Mouse (Mus musculus): ENCODE measurements around the gene Smim27.
"Not testable (repeated sequence)": the region's sequence is repeated elsewhere in the genome, so short reads cannot be mapped to it uniquely, and the experiment has no call there.

Smim27 gene

DNA sequence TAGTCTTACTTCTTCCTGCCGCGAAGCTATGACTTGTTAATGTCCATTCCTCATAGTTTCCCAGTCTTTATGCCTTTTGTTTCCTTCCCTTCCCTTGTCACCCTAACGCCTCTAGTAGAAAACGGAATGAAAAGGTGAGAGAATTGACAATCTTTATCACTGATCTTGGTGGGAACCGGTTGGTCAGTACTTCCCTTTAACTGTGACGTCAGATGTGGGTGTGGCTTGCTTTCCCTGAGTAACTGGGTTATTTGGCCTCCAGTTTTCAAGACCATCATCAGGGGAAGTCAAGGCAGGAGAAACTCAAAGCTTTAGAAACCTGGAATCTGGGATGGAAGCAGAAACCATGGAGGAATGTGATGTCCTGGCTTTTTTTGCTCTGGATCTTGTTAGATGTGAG is 27.5 kb upstream of the Smim27 start:
- CTCF ChIA-PET, result no interaction called here

GRCm38 (mm10) chr4:40243006-40243405 is 26.4 kb upstream of the Smim27 start:
- CTCF ChIA-PET, result no interaction called here
- POLR2A ChIA-PET, result interaction anchor here in 3 of 4 experiments (1.0 to 5.7 kb wide), 8 partner anchors 8 to 37 kb away, joined by 3 to 34 read pairs (median 4); partner anchors contain the start of genes Ndufb6 (in 2 of the 3), Smim27 (in 2 of the 3) and Topors (in 2 of the 3)

More for the DNA sequence above, 27.5 kb upstream of the Smim27 start:
- POLR2A ChIA-PET, result interaction anchor here in 3 of 4 experiments (1.0 to 5.7 kb wide), 6 partner anchors 10 to 37 kb away, joined by 3 to 34 read pairs (median 5); partner anchors contain the start of genes Smim27 (in 2 of the 3), Topors (in 2 of the 3) and Ndufb6 (in 1 of the 3)

DNA sequence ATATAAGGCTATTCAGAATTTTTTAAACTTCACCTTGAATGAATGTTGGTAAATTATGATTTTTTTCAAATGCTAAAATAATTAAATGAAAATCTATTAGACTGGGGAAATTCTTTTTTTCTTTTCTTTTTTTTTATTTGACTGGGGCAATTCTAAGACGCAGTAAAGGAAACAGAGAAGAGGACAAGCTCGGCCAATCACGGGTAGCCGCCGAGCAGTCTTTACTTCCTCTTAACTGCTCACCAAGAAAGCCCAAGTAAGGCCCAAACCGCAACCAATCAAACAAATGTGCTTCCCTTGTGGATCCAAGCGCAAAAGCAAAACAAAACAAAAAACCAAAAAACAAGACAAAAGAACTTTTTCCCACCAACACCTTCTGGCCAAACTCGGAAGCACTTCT is 25.3 kb upstream of the Smim27 start:
- ChIA-PET POLR2A (interaction anchor here in 1 of 4 experiments (0.7 kb wide), 1 partner anchor 164 kb away, joined by 3 read pairs; no protein-coding TSS in a partner anchor), CTCF (interaction anchor here in 1 of 4 experiments (0.7 kb wide), 1 partner anchor 457 kb away, joined by 3 read pairs; no protein-coding TSS in a partner anchor)

DNA sequence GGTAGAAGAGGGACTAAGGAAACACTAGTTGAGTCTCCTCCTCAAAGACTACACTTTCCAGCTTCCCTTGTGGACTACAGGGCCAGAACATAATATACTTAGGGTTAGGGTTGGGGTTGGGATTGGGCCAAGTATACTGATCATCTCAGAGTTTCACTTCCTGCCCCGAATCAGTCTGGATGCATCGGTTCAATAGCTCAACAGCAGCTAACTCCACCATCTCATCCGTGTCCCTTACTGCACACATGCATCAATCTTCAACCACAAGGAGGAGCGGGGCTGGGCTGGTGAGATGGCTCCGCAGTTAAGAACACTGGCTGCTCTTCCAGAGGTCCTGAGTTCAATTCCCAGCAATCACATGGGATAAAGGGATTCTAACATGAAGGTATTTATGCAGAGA is 18.4 kb upstream of the Smim27 start:
- CTCF ChIA-PET, result no interaction called here

GRCm38 (mm10) chr4:40253766-40254165 is 15.6 kb upstream of the Smim27 start:
- ChIA-PET POLR2A (interaction anchor here in 1 of 4 experiments (2.9 kb wide), 1 partner anchor 15 kb away, joined by 12 read pairs; the partner anchor contains the start of genes Smim27 and Topors), CTCF (interaction anchor here in 1 of 4 experiments (1.2 kb wide), 1 partner anchor 14 kb away, joined by 3 read pairs; no protein-coding TSS in a partner anchor)

More for the DNA sequence above, 18.4 kb upstream of the Smim27 start:
- POLR2A ChIA-PET, result interaction anchor here in 2 of 4 experiments (0.8 to 2.7 kb wide), 8 partner anchors 8 to 108 kb away, joined by 3 to 9 read pairs (median 4); partner anchors contain the start of gene Aco1 (in 2 of the 2)

DNA sequence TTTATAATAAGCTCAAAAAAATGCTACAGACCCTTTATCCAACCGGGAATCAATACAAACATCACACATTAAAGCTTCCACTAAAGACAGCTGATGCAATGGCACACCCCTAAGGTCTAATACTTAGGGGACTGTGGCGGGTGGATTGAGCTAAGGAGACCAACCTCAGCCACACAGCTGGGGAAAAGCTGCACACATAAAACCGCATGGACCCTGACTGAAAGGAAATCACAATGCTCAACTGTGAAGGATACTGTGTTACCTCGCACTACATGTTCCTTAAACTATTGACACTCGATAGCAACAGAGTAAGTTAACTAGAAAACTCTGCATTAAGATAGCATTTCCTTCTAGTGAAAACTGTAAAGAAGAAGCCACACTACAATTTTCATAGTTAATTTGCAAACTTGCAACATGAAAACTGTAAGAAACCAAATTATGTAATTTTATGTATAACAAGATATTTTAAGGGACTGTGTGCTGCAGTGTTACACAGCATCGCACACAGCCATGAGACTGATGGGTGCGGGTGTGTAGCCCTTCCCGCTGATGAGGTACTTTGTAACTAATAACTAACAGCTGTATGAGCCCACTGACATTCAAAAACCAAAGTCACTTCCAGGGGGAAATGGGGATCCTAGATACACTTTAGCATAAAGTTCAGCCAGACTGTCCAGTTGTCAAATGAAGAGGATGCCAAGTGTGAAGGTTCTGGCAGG is 14.8 kb upstream of the Smim27 start:
- CTCF ChIA-PET, result interaction anchor here in 1 of 4 experiments (1.2 kb wide), 1 partner anchor 13 kb away, joined by 3 read pairs; no protein-coding TSS in a partner anchor

DNA sequence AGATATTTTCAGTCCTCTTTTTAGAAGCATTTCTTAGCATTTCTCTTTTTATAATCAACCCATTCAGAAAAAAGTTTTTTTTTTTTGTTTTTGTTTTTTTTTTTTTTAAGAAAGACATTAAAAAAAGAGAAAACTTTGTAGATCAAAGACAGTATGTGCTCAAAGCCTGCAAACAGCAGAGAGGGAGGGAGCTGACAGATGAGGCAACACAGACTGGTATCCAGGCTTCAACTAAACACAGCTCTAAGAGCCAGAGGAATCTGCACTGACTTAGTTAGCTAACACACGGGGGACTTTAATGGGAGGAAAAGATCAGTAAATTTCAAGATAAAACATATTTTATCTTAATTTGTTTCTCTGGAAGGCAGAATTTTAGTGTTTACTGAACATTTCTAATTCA is 5.1 kb upstream of the Smim27 start:
- ChIA-PET POLR2A (interaction anchor here (0.6 to 11.4 kb wide), 9 partner anchors 10 to 317 kb away, joined by 3 to 146 read pairs (median 6); partner anchors contain the start of genes Ndufb6 (in 2 of the 4), Aco1 (in 1 of the 4) and Ddx58 (in 1 of the 4)), CTCF (no interaction called here)

More for the DNA sequence above, 14.8 kb upstream of the Smim27 start:
- POLR2A ChIA-PET, result interaction anchor here in 1 of 4 experiments (0.5 to 2.9 kb wide), 3 partner anchors 10 to 16 kb away, joined by 3 to 12 read pairs (median 3); partner anchors contain the start of genes Smim27 and Topors

DNA sequence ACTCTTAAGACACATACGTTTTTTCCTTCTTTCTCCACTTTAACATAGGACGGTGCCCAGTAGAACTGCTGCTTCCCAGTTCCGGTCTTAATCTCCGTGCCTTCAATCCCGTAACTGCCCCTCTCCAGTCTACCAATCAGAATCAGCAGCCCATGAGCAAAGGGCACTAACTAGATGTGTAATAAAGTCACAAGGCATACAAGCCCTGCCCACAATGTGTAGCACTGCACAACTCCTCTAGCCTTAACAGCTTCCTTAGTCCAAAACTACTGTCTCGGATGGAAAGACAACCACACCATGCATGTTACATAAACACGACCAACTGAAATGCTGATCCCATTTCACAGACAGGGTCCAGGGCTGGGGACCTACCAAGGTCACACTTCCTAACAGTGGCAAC is 1.7 kb upstream of the Smim27 start:
- ChIA-PET CTCF (interaction anchor here in 3 of 4 experiments (0.7 to 1.2 kb wide), 5 partner anchors 12 to 85 kb away, joined by 3 read pairs; partner anchors contain the start of genes Ddx58 (in 1 of the 3) and Ndufb6 (in 1 of the 3)), POLR2A (interaction anchor here (0.6 to 11.4 kb wide), 53 partner anchors 7 to 1008 kb away, joined by 3 to 146 read pairs (median 6); partner anchors contain the start of genes Aco1 (in 3 of the 4), Ndufb6 (in 3 of the 4), Dnaja1 (in 2 of the 4) and Aptx (in 1 of the 4))

GRCm38 (mm10) chr4:40268204-40268813 is 1.1 kb upstream of the Smim27 start:
- CTCF ChIA-PET, result interaction anchor here in 3 of 4 experiments (0.6 to 1.2 kb wide), 9 partner anchors 11 to 412 kb away, joined by 3 to 5 read pairs (median 3); partner anchors contain the start of genes Ddx58 (in 1 of the 3) and Ndufb6 (in 1 of the 3)
- POLR2A ChIA-PET, result interaction anchor here (0.6 to 11.4 kb wide), 66 partner anchors 8 to 1007 kb away, joined by 3 to 146 read pairs (median 5); partner anchors contain the start of genes Aco1 (in 4 of the 4), Ndufb6 (in 3 of the 4), Aptx (in 2 of the 4) and Dnaja1 (in 2 of the 4)

GRCm38 (mm10) chr4:40268835-40269234 is 544 bp upstream of the Smim27 start:
- CTCF ChIA-PET, result interaction anchor here in 3 of 4 experiments (0.6 to 1.2 kb wide), 4 partner anchors 17 to 412 kb away, joined by 3 to 5 read pairs (median 3); no protein-coding TSS in a partner anchor
- POLR2A ChIA-PET, result interaction anchor here (0.6 to 11.4 kb wide), 60 partner anchors 8 to 632 kb away, joined by 3 to 146 read pairs (median 5); partner anchors contain the start of genes Aco1 (in 4 of the 4), Ndufb6 (in 3 of the 4), Aptx (in 2 of the 4) and Dnaja1 (in 2 of the 4)

DNA sequence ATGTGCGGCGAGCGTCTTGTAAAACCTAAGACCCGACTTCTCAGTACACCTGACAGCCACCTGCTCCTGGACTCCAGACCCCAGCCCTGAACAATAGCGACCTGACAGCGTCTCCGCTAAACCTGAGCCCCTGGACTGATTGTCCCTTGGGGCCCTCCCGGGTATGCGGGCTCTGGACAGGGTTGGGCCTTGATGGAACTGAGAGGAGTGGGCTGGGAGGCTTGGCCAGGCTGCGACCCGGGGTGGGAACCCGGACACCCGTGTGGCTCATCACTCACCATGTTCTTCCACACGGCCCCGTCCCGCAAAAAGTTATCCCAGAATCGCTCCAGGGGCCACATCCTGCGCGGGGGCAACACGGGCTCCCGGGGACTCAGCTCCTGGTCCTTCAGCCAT is 9.5 kb downstream of the Smim27 start:
- CTCF ChIA-PET, result interaction anchor here in 1 of 4 experiments (0.8 to 1.4 kb wide), 3 partner anchors 11 to 402 kb away, joined by 3 to 4 read pairs (median 4); partner anchors contain the start of gene Aco1
- POLR2A ChIA-PET, result interaction anchor here (0.8 to 4.1 kb wide), 24 partner anchors 9 to 422 kb away, joined by 3 to 124 read pairs (median 6); partner anchors contain the start of genes Smim27 (in 4 of the 4), Topors (in 4 of the 4), Aco1 (in 3 of the 4) and Ddx58 (in 1 of the 4)

- CTCF ChIA-PET, result interaction anchor here in 1 of 4 experiments (0.8 to 1.4 kb wide), 3 partner anchors 11 to 401 kb away, joined by 3 to 4 read pairs (median 4); partner anchors contain the start of gene Aco1
- POLR2A ChIA-PET, result interaction anchor here (0.6 to 4.1 kb wide), 27 partner anchors 9 to 442 kb away, joined by 3 to 124 read pairs (median 5); partner anchors contain the start of genes Smim27 (in 4 of the 4), Topors (in 4 of the 4), Aco1 (in 2 of the 4) and Ddx58 (in 1 of the 4)
Measured at GRCm38 (mm10) chr4:40279276-40279900, 10.0 kb downstream of the Smim27 start, which contains the start of gene Ndufb6. Gene Ndufb6 (minus strand): TSS chr4:40279421.

DNA sequence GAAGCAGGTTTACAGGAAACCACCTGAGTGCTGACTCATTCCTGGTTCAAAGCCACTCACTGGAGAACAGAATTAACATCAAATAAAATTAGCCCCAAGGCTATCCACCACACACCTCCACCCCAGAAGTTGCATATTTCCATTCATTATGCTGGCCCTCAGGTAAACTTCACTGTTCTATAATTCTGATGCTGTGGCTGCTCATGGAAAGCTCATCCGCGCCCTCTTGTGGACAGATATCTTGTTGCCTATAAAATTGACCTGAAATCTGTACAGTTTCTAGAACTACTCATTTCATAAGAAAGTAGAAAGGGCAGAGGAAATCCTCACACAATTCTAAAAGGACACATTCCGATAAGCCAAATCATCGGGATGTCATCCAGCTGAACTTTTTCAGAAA is 16.2 kb downstream of the Smim27 start:
- ChIA-PET POLR2A (interaction anchor here (0.6 to 4.9 kb wide), 18 partner anchors 14 to 974 kb away, joined by 3 to 49 read pairs (median 4); partner anchors contain the start of genes Smim27 (in 3 of the 4), Topors (in 3 of the 4), Aco1 (in 2 of the 4) and B4galt1 (in 1 of the 4)), CTCF (interaction anchor here (0.5 to 2.5 kb wide), 29 partner anchors 10 to 1997 kb away, joined by 3 to 15 read pairs (median 4); partner anchors contain the start of genes Aco1 (in 2 of the 4) and Topors (in 1 of the 4))

- POLR2A ChIA-PET, result interaction anchor here in 1 of 4 experiments (0.9 to 4.9 kb wide), 2 partner anchors 13 to 19 kb away, joined by 3 to 49 read pairs; partner anchors contain the start of genes Smim27 and Topors
Measured at GRCm38 (mm10) chr4:40287415-40287814, 18.0 kb downstream of the Smim27 start.

DNA sequence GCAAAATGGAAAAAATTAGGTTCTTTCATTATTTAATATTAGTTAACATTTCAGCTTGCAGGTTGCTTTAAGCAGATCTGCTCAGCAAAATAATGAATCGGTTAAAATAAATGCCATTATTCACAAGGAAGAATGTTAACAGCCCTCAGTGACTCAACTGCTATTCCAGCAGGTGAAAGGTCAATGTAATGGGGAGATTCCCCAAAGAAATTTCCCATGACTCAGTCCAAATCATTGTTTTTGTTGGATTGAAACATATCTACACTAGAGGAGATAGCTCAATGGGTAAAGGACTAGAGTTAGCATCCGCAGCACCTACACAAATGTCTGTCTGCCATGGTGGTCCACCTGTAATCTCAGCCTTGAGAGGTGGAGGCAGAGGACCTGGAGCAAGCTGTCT is 19.7 kb downstream of the Smim27 start:
- POLR2A ChIA-PET, result interaction anchor here in 2 of 4 experiments (0.6 to 1.3 kb wide), 3 partner anchors 10 to 21 kb away, joined by 3 read pairs; partner anchors contain the start of gene Topors (in 1 of the 2)
- CTCF ChIA-PET, result interaction anchor here in 1 of 4 experiments (1.3 kb wide), 1 partner anchor 11 kb away, joined by 6 read pairs; no protein-coding TSS in a partner anchor

More at GRCm38 (mm10) chr4:40287415-40287814, 18.0 kb downstream of the Smim27 start:
- CTCF ChIA-PET, result interaction anchor here in 2 of 4 experiments (0.6 to 2.5 kb wide), 3 partner anchors 13 to 164 kb away, joined by 5 to 11 read pairs (median 8); no protein-coding TSS in a partner anchor

GRCm38 (mm10) chr4:40291511-40291910 is 22.1 kb downstream of the Smim27 start:
- POLR2A ChIA-PET, CTCF ChIA-PET: not testable (repeated sequence)

Measured in embryonic stem cell, embryonic (primary cell).